Mouse (Mus musculus): Measurements from ENCODE around the gene Capn2. TPM values are rescaled to one million over a fixed set of nuclear protein-coding genes. Genes with fewer than 3 reads are reported as not detected.

Capn2 gene
- 100 to 1,000 TPM; 147 to 155 TPM for polyA plus RNA-seq (2017; shearing (Covaris generic))

GRCm38 (mm10) chr1:182516758-182517676 is at the start of gene Capn2:
Gene Capn2, minus strand, starts transcription at chr1:182517608.

GRCm38 (mm10) chr1:182564408-182565120 is 47.2 kb upstream of the Capn2 start, which contains the start of gene Capn8:
Gene Capn8, plus strand, starts transcription at chr1:182565007.

Other genes starting within 250 kb of the Capn2 start
- gene Degs1, start 234.8 kb downstream of the Capn2 start, polyA plus RNA-seq (2017; shearing (Covaris generic)), result 100 to 1,000 TPM; 106 to 142 TPM
- 10 to 100 TPM; 56.1 to 70.5 TPM for gene Fbxo28, start 176.0 kb downstream of the Capn2 start, polyA plus RNA-seq (2017; shearing (Covaris generic))
- 10 to 100 TPM; 18.8 to 32.8 TPM for gene Trp53bp2, start 108.4 kb downstream of the Capn2 start, polyA plus RNA-seq (2017; shearing (Covaris generic))
- 1 to 10 TPM in 1 of 2 experiments, under 1 TPM in 1; 0.14 to 2.0 TPM for gene Capn8, start 47.4 kb upstream of the Capn2 start, polyA plus RNA-seq (2017; shearing (Covaris generic))
- under 1 TPM in 1 of 2 experiments, not detected in 1; 0.32 TPM for gene Ccdc185, start 231.6 kb upstream of the Capn2 start, polyA plus RNA-seq (2017; shearing (Covaris generic))
- 1 to 10 TPM; 2.3 to 5.7 TPM for gene Susd4, start 246.3 kb upstream of the Capn2 start, polyA plus RNA-seq (2017; shearing (Covaris generic))